Mouse (Mus musculus): Measurements from ENCODE around the gene Tmem198. TPM values are rescaled to one million over a fixed set of nuclear protein-coding genes. Genes with fewer than 3 reads are reported as not detected.

Gene Tmem198
- polyA plus RNA-seq, 2 experiments, result 0.51 to 1.4 TPM

- 0 out of 2 replicates have a peak, but pooled peaks cover 4% of the 10 kb centered on the region for H3K27me3 ChIP-seq (ENCODE audit: control insufficient read depth, insufficient read depth, low read length)
- peaks cover 4% of the 10 kb centered on the region for H3K4me1 ChIP-seq (ENCODE audit: control insufficient read depth, insufficient read depth, low read length)
- no peak overlapping the region for H3K4me2 ChIP-seq (replicated peaks; ENCODE audit: low read depth, low read length, severe bottlenecking)
- no peak for TF ChIP-seq POLR2A (IDR thresholded peaks at IDR 0.05; ENCODE audit: borderline replicate concordance, extremely low read depth, insufficient read depth, insufficient read length)
- H3K27ac ChIP-seq (replicated peaks; ENCODE audit: low read depth, low read length), result no peak overlapping the region
- WGBS, result 47% methylated on average over 24 of the region's 24 CpGs
- ATAC-seq (ENCODE audit: low FRiP score, low read depth) (no peak), DNase-seq (ENCODE audit: low spot score) (no peak)
- H3K36me3 ChIP-seq (ENCODE audit: control insufficient read depth, insufficient read depth, low read length), result peaks cover 86% of the 10 kb centered on the region
- no peak overlapping the region for H3K4me3 ChIP-seq (replicated peaks; ENCODE audit: low read length)
- H3K9me3 ChIP-seq (ENCODE audit: control insufficient read depth, low read length), result no peaks in the 10 kb centered on the region
- no peak overlapping the region for H3K9ac ChIP-seq (ENCODE audit: low read depth, low read length, severe bottlenecking)
Observed at GRCm38 (mm10) chr1:75492579-75493170, 13.3 kb downstream of the Tmem198 start.

- H3K9me3 ChIP-seq (ENCODE audit: control insufficient read depth, low read length), result no peaks in the 10 kb centered on the region
- H3K36me3 ChIP-seq (ENCODE audit: control insufficient read depth, insufficient read depth, low read length), result peaks cover 92% of the 10 kb centered on the region
- H3K4me3 ChIP-seq (replicated peaks; ENCODE audit: low read length), result no peak overlapping the region
- no peaks in the 10 kb centered on the region for H3K27me3 ChIP-seq (ENCODE audit: control insufficient read depth, insufficient read depth, low read length)
- DNase-seq (ENCODE audit: low spot score) (peak; percentile 84), ATAC-seq (ENCODE audit: low FRiP score, low read depth) (peak; percentile 38; the same call in 1 of the 2 replicates)
- H3K4me1 ChIP-seq (ENCODE audit: control insufficient read depth, insufficient read depth, low read length), result no peaks in the 10 kb centered on the region; the same call in 1 of the 2 replicates
- no peak overlapping the region for H3K4me2 ChIP-seq (replicated peaks; ENCODE audit: low read depth, low read length, severe bottlenecking)
- no peak overlapping the region for H3K9ac ChIP-seq (ENCODE audit: low read depth, low read length, severe bottlenecking)
- WGBS, result 40% methylated on average over 12 of the region's 12 CpGs
- no peak overlapping the region for H3K27ac ChIP-seq (replicated peaks; ENCODE audit: low read depth, low read length)
- TF ChIP-seq POLR2A (IDR thresholded peaks at IDR 0.05; ENCODE audit: borderline replicate concordance, extremely low read depth, insufficient read depth, insufficient read length), result no peak
Observed at GRCm38 (mm10) chr1:75494878-75495548, 15.7 kb downstream of the Tmem198 start.

- no peaks in the 10 kb centered on the region for H3K9me3 ChIP-seq (ENCODE audit: control insufficient read depth, low read length)
- H3K4me3 ChIP-seq (replicated peaks; ENCODE audit: low read length), result no peak overlapping the region
- H3K9ac ChIP-seq (ENCODE audit: low read depth, low read length, severe bottlenecking), result no peak overlapping the region
- H3K27ac ChIP-seq (replicated peaks; ENCODE audit: low read depth, low read length), result no peak overlapping the region
- 90% methylated on average over 4 of the region's 4 CpGs for WGBS
- no peaks in the 10 kb centered on the region for H3K27me3 ChIP-seq (ENCODE audit: control insufficient read depth, insufficient read depth, low read length)
- ATAC-seq (ENCODE audit: low FRiP score, low read depth) (no peak), DNase-seq (ENCODE audit: low spot score) (no peak)
- peaks cover 92% of the 10 kb centered on the region for H3K36me3 ChIP-seq (ENCODE audit: control insufficient read depth, insufficient read depth, low read length)
- H3K4me1 ChIP-seq (ENCODE audit: control insufficient read depth, insufficient read depth, low read length), result peaks cover under 1% of the 10 kb centered on the region
- no peak for TF ChIP-seq POLR2A (IDR thresholded peaks at IDR 0.05; ENCODE audit: borderline replicate concordance, extremely low read depth, insufficient read depth, insufficient read length)
- H3K4me2 ChIP-seq (replicated peaks; ENCODE audit: low read depth, low read length, severe bottlenecking), result no peak overlapping the region
Observed at GRCm38 (mm10) chr1:75498897-75499296, 19.6 kb downstream of the Tmem198 start.

GRCm38 (mm10) chr1:75499441-75499840 is 20.1 kb downstream of the Tmem198 start:
- WGBS, result 83% methylated on average over 7 of the region's 7 CpGs
- Histone ChIP-seq H3K4me1 (ENCODE audit: control insufficient read depth, insufficient read depth, low read length) (peaks cover 6% of the 10 kb centered on the region), H3K27ac (replicated peaks; ENCODE audit: low read depth, low read length) (no peak overlapping the region), H3K9ac (ENCODE audit: low read depth, low read length, severe bottlenecking) (no peak overlapping the region; the same call in 1 of the 2 replicates), H3K27me3 (ENCODE audit: control insufficient read depth, insufficient read depth, low read length) (no peaks in the 10 kb centered on the region), H3K4me2 (replicated peaks; ENCODE audit: low read depth, low read length, severe bottlenecking) (no peak overlapping the region), H3K4me3 (replicated peaks; ENCODE audit: low read length) (no peak overlapping the region), H3K36me3 (ENCODE audit: control insufficient read depth, insufficient read depth, low read length) (peaks cover 97% of the 10 kb centered on the region), H3K9me3 (ENCODE audit: control insufficient read depth, low read length) (no peaks in the 10 kb centered on the region)
- ATAC-seq (ENCODE audit: low FRiP score, low read depth) (no peak), DNase-seq (ENCODE audit: low spot score) (no peak)
- TF ChIP-seq POLR2A (IDR thresholded peaks at IDR 0.05; ENCODE audit: borderline replicate concordance, extremely low read depth, insufficient read depth, insufficient read length), result no peak

GRCm38 (mm10) chr1:75501905-75502304 is 22.6 kb downstream of the Tmem198 start:
- Histone ChIP-seq H3K9ac (ENCODE audit: low read depth, low read length, severe bottlenecking) (no peak overlapping the region), H3K9me3 (ENCODE audit: control insufficient read depth, low read length) (no peaks in the 10 kb centered on the region), H3K4me1 (ENCODE audit: control insufficient read depth, insufficient read depth, low read length) (peaks cover 16% of the 10 kb centered on the region), H3K27ac (replicated peaks; ENCODE audit: low read depth, low read length) (no peak overlapping the region), H3K36me3 (ENCODE audit: control insufficient read depth, insufficient read depth, low read length) (peaks cover 77% of the 10 kb centered on the region), H3K4me2 (replicated peaks; ENCODE audit: low read depth, low read length, severe bottlenecking) (no peak overlapping the region), H3K4me3 (replicated peaks; ENCODE audit: low read length) (no peak overlapping the region), H3K27me3 (ENCODE audit: control insufficient read depth, insufficient read depth, low read length) (no peaks in the 10 kb centered on the region)
- DNase-seq (ENCODE audit: low spot score) (no peak), ATAC-seq (ENCODE audit: low FRiP score, low read depth) (no peak)
- 95% methylated on average over 9 of the region's 9 CpGs for WGBS
- no peak for TF ChIP-seq POLR2A (IDR thresholded peaks at IDR 0.05; ENCODE audit: borderline replicate concordance, extremely low read depth, insufficient read depth, insufficient read length)

Data from limb, embryonic 14.5 days (tissue).